Mouse (Mus musculus): ENCODE measurements at regions not wholly inside any gene's neighbourhood (a gene's known extent, or its start where the extent isn't known, plus 50 kb on each side); places are given as distances from the start of the nearest gene placed in this dataset.

DNA sequence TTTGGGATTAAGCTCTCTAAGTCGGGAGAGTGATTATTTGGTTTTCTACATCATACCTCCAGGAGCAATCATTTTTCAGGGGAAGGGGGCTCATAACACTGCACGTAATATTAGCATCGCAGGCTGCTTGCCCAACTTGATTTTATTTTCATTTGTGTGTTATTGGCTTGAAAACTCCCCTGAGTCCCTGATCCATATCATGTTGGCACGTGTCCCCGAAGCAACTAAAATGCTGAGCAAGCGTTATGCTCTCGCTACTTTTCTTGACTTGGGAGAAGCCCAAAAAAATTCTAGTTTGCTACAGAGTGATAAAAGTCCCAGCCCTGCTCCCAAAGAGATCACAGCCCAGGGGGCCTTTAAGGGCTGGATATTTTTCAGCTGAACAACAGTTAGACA is 170.7 kb upstream of the Habp2 start:
- TF ChIP-seq CTCF (IDR thresholded peaks at IDR 0.05; ENCODE audit: low read depth) (no peak), EP300 (IDR thresholded peaks at IDR 0.05; ENCODE audit: low read depth) (no peak)
